Mouse (Mus musculus) CD8-positive naive resting alpha-beta T cell, adult 2 months (primary cell): ENCODE data around the gene Drd4.
"Not testable (repeated sequence)": the region's sequence is repeated elsewhere in the genome, so short reads cannot be mapped to it uniquely, and the experiment has no call there.

Experiments
- DNase-seq, 2 experiments: peaks; one replicate each; pipeline ENCODE4 v3.0.0; 2022; ENCODE audit warnings: low read depth in 2 of 2, low spot score in 2 of 2

The Drd4 gene

GRCm38 (mm10) chr7:141291921-141292582 is at the start of gene Drd4:
TSS of gene Drd4 (plus strand) at chr7:141292006.
- no peak for DNase-seq

- not testable (repeated sequence) for DNase-seq
These were observed 41.3 kb upstream of the Drd4 start for GRCm38 (mm10) chr7:141250486-141250885.

- DNase-seq: no peak
These were observed 35.6 kb upstream of the Drd4 start for GRCm38 (mm10) chr7:141256159-141256558.

- no peak for DNase-seq
These were observed 30.3 kb upstream of the Drd4 start for GRCm38 (mm10) chr7:141261480-141261879.

GRCm38 (mm10) chr7:141263640-141264039 is 28.2 kb upstream of the Drd4 start:
- no peak for DNase-seq

- DNase-seq: no peak
These were observed 27.6 kb upstream of the Drd4 start for GRCm38 (mm10) chr7:141264041-141264700.

GRCm38 (mm10) chr7:141264761-141265410 is 26.9 kb upstream of the Drd4 start:
- DNase-seq: peak; percentile 55 to 67

GRCm38 (mm10) chr7:141265411-141265738 is 26.4 kb upstream of the Drd4 start:
- peak in 1 of 2 experiments; percentile 19 for DNase-seq

GRCm38 (mm10) chr7:141265739-141266561 is 25.9 kb upstream of the Drd4 start, which contains the start of gene Irf7:
TSS of gene Irf7 (minus strand) at chr7:141266481.
- peak; percentile 82 to 88 for DNase-seq

- peak in 1 of 2 experiments; percentile 19 for DNase-seq
These were observed 23.1 kb upstream of the Drd4 start for GRCm38 (mm10) chr7:141268466-141269272.

GRCm38 (mm10) chr7:141269273-141269545 is 22.6 kb upstream of the Drd4 start:
- DNase-seq: no peak

- no peak for DNase-seq
These were observed 21.2 kb upstream of the Drd4 start for GRCm38 (mm10) chr7:141270631-141271030.

GRCm38 (mm10) chr7:141275356-141275755 is 16.4 kb upstream of the Drd4 start:
- DNase-seq: no peak

- DNase-seq: no peak
These were observed 15.3 kb upstream of the Drd4 start, which contains the start of gene Cdhr5 for GRCm38 (mm10) chr7:141276546-141276945. TSS of gene Cdhr5 (minus strand) at chr7:141276786.

GRCm38 (mm10) chr7:141277701-141278678 is 13.8 kb upstream of the Drd4 start:
- DNase-seq: no peak

- peak in 1 of 2 experiments; percentile 20 for DNase-seq
These were observed 12.8 kb upstream of the Drd4 start, which contains the start of gene Sct for GRCm38 (mm10) chr7:141278766-141279590. TSS of gene Sct (minus strand) at chr7:141279133.

GRCm38 (mm10) chr7:141281442-141281841 is 10.4 kb upstream of the Drd4 start:
- no peak for DNase-seq

GRCm38 (mm10) chr7:141282756-141283155 is 9.1 kb upstream of the Drd4 start:
- no peak for DNase-seq

- no peak for DNase-seq
These were observed 3.8 kb upstream of the Drd4 start for GRCm38 (mm10) chr7:141288042-141288441.
